8 mouse cellular contexts compared by ENCODE assay signal in the genomic region with DNA sequence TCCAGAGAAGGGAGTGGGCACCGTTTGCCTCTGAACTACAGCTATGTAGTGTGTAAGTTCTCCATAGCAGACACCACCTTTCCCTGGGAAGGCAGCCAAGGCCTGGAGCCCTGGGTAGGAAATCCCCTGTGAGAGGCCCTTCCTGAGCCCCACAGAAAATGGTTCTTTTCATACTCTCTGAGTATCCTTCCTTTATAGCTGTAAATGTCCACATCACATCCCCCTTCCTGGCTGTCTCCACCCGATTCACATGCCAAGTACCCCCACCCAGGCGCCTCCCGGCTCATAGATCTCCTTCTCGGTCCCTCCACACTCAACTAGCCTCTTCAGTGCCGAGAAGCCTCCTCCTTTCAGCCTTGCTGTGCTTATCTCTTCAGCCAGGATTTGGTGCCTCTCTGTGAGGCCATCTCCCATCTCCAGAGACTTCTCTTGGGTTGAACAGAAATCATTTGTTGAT. TPM values are rescaled to one million over a fixed set of nuclear protein-coding genes. Genes with fewer than 3 reads are reported as not detected.
DNase-seq lines count a peak whose midpoint lies in the region; ATAC-seq and TF ChIP-seq lines count a peak whose summit lies in the region.
"Had no signal": no experiment of that assay in that cellular context is flagged by ENCODE, and none has a peak within 500 bp of the region (broad histone marks: within the 10 kb centered on the region; RNA-seq: fewer than 3 reads in every experiment).

No protein-coding gene starts in this region.

- peak; percentile 39 for DNase-seq in hindbrain, postnatal 0 days (ENCODE audit: low spot score)
- no peak for DNase-seq in neural tube, embryonic 10.5 days (ENCODE audit: extremely low spot score, low spot score)
- DNase-seq: embryo, embryonic 11 days had no signal

- no peak overlapping the region for H3K4me2 ChIP-seq in hindbrain, postnatal 0 days (ENCODE audit: low read depth, low read length)
- H3K4me2 ChIP-seq in hindbrain, embryonic 13.5 days = no peak overlapping the region
- H3K4me2 ChIP-seq in neural tube, embryonic 13.5 days = no peak overlapping the region
- no peak overlapping the region for H3K4me2 ChIP-seq in intestine, embryonic 16.5 days (ENCODE audit: low read depth, low read length)
- H3K4me2 ChIP-seq in stomach, embryonic 16.5 days (ENCODE audit: low read depth, low read length) = no peak overlapping the region

- H3K36me3 ChIP-seq in hindbrain, postnatal 0 days (ENCODE audit: insufficient read depth, low read length) = no peaks in the 10 kb centered on the region
- H3K36me3 ChIP-seq in hindbrain, embryonic 13.5 days = no peaks in the 10 kb centered on the region
- no peaks in the 10 kb centered on the region for H3K36me3 ChIP-seq in neural tube, embryonic 13.5 days
- H3K36me3 ChIP-seq in intestine, embryonic 16.5 days (ENCODE audit: control insufficient read depth, insufficient read depth, low read length) = no peaks in the 10 kb centered on the region
- H3K36me3 ChIP-seq in stomach, embryonic 16.5 days (ENCODE audit: control insufficient read depth, insufficient read depth, low read length) = no peaks in the 10 kb centered on the region

- no peaks in the 10 kb centered on the region for H3K9me3 ChIP-seq in hindbrain, postnatal 0 days (ENCODE audit: low read length)
- no peaks in the 10 kb centered on the region for H3K9me3 ChIP-seq in hindbrain, embryonic 13.5 days
- H3K9me3 ChIP-seq in neural tube, embryonic 13.5 days = no peaks in the 10 kb centered on the region
- H3K9me3 ChIP-seq in intestine, embryonic 16.5 days (ENCODE audit: control insufficient read depth, low read length) = no peaks in the 10 kb centered on the region
- no peaks in the 10 kb centered on the region for H3K9me3 ChIP-seq in stomach, embryonic 16.5 days (replicated peaks; ENCODE audit: control insufficient read depth, low read length)

- no peak overlapping the region for H3K4me3 ChIP-seq in hindbrain, postnatal 0 days (ENCODE audit: low read length)
- no peak overlapping the region for H3K4me3 ChIP-seq in hindbrain, embryonic 13.5 days
- no peak overlapping the region for H3K4me3 ChIP-seq in neural tube, embryonic 13.5 days
- no peak overlapping the region for H3K4me3 ChIP-seq in intestine, embryonic 16.5 days (ENCODE audit: low read length)
- no peak overlapping the region for H3K4me3 ChIP-seq in stomach, embryonic 16.5 days (replicated peaks; ENCODE audit: low read length)

- no peak overlapping the region for H3K27ac ChIP-seq in hindbrain, postnatal 0 days
- no peak overlapping the region for H3K27ac ChIP-seq in hindbrain, embryonic 13.5 days
- H3K27ac ChIP-seq in neural tube, embryonic 13.5 days (replicated peaks) = peak overlapping the region; percentile 15; the same call in 1 of the 2 replicates
- H3K27ac ChIP-seq in intestine, embryonic 16.5 days (ENCODE audit: low read length) = peak overlapping the region; percentile 44; the same call in 1 of the 2 replicates
- H3K27ac ChIP-seq in stomach, embryonic 16.5 days (ENCODE audit: low read length) = peak overlapping the region; percentile 36; the same call in 1 of the 2 replicates

- H3K9ac ChIP-seq in hindbrain, postnatal 0 days (replicated peaks; ENCODE audit: low read length) = no peak overlapping the region
- H3K9ac ChIP-seq in hindbrain, embryonic 13.5 days = no peak overlapping the region
- no peak overlapping the region for H3K9ac ChIP-seq in neural tube, embryonic 13.5 days
- H3K9ac ChIP-seq in intestine, embryonic 16.5 days (ENCODE audit: low read depth, low read length) = no peak overlapping the region
- H3K9ac ChIP-seq in stomach, embryonic 16.5 days (ENCODE audit: low read length) = no peak overlapping the region

- H3K27me3 ChIP-seq in hindbrain, postnatal 0 days (ENCODE audit: insufficient read depth, low read length) = no peaks in the 10 kb centered on the region
- H3K27me3 ChIP-seq in hindbrain, embryonic 13.5 days = no peaks in the 10 kb centered on the region
- no peaks in the 10 kb centered on the region for H3K27me3 ChIP-seq in neural tube, embryonic 13.5 days
- no peaks in the 10 kb centered on the region for H3K27me3 ChIP-seq in intestine, embryonic 16.5 days (replicated peaks; ENCODE audit: control insufficient read depth, insufficient read depth, low read length)
- no peaks in the 10 kb centered on the region for H3K27me3 ChIP-seq in stomach, embryonic 16.5 days (ENCODE audit: control insufficient read depth, insufficient read depth, low read length)

- TF ChIP-seq CTCF in hindbrain, postnatal 0 days (IDR thresholded peaks at IDR 0.05; ENCODE audit: low read depth) = no peak

- no peak for ATAC-seq in hindbrain, postnatal 0 days
- no peak; the same call in 1 of the 2 replicates for ATAC-seq in hindbrain, embryonic 13.5 days (ENCODE audit: low FRiP score)
- ATAC-seq in neural tube, embryonic 13.5 days (ENCODE audit: low read depth) = 0 out of 2 replicates have a peak, but pooled peaks have one; percentile 32
- ATAC-seq in intestine, embryonic 16.5 days = peak; percentile 55
- ATAC-seq in stomach, embryonic 16.5 days (ENCODE audit: insufficient read depth, low FRiP score) = peak; percentile 47; the same call in 1 of the 2 replicates
- ATAC-seq in cerebellum, adult (ENCODE audit: insufficient number of reproducible peaks, low FRiP score, low TSS enrichment) = no peak

- no peaks in the 10 kb centered on the region for H3K4me1 ChIP-seq in hindbrain, postnatal 0 days (ENCODE audit: insufficient read depth, low read length)
- H3K4me1 ChIP-seq in hindbrain, embryonic 13.5 days (replicated peaks) = no peaks in the 10 kb centered on the region
- no peaks in the 10 kb centered on the region for H3K4me1 ChIP-seq in neural tube, embryonic 13.5 days (replicated peaks)
- H3K4me1 ChIP-seq in intestine, embryonic 16.5 days (ENCODE audit: control insufficient read depth, insufficient read depth, low read length) = 0 out of 2 replicates have a peak, but pooled peaks cover 3% of the 10 kb centered on the region
- no peaks in the 10 kb centered on the region for H3K4me1 ChIP-seq in stomach, embryonic 16.5 days (ENCODE audit: control insufficient read depth, insufficient read depth, low read length)

- WGBS in hindbrain, postnatal 0 days = 49% methylated on average over 6 of the region's 6 CpGs
- 71% methylated on average over 6 of the region's 6 CpGs for WGBS in hindbrain, embryonic 13.5 days
- 62% methylated on average over 6 of the region's 6 CpGs for WGBS in neural tube, embryonic 13.5 days
- WGBS in intestine, embryonic 16.5 days = 54% methylated on average over 6 of the region's 6 CpGs
- WGBS in stomach, embryonic 16.5 days = 52% methylated on average over 6 of the region's 6 CpGs

RNA-seq across cellular contexts. Expression of gene Tram2, which starts 10.7 kb away (rescaled TPM):
- total RNA-seq in hindbrain, postnatal 0 days (2014; rRNA removed) = 1.5 and 1.6 TPM in 2 replicates
- polyA plus RNA-seq in hindbrain, postnatal 0 days (2015; fragmentation: Nextera tagmentation; extraction: Ambion mirVana) = 1.7 and 1.9 TPM in 2 replicates
- polyA plus RNA-seq in hindbrain, embryonic 13.5 days (2015; fragmentation: Nextera tagmentation; extraction: Ambion mirVana) = 2.4 and 3.0 TPM in 2 replicates
- 2.7 and 2.9 TPM in 2 replicates for polyA plus RNA-seq in neural tube, embryonic 13.5 days (2015; fragmentation: Nextera tagmentation; extraction: Ambion mirVana)
- polyA plus RNA-seq in intestine, embryonic 16.5 days (2015; fragmentation: Nextera tagmentation; extraction: Ambion mirVana) = 5.3 and 6.3 TPM in 2 replicates
- 5.6 and 5.8 TPM in 2 replicates for polyA plus RNA-seq in stomach, embryonic 16.5 days (2015; fragmentation: Nextera tagmentation; extraction: Ambion mirVana)

Comparison
In these comparisons a context has a peak if more than half of its experiments do, and no peak if none do; other contexts are left out.
1. ATAC-seq: peak in neural tube, embryonic 13.5 days (single experiment), intestine, embryonic 16.5 days (single experiment) and stomach, embryonic 16.5 days (single experiment); none in hindbrain, postnatal 0 days (single experiment), hindbrain, embryonic 13.5 days (single experiment) and cerebellum, adult (single experiment).
2. H3K27ac ChIP-seq: peak in neural tube, embryonic 13.5 days (single experiment), intestine, embryonic 16.5 days (single experiment) and stomach, embryonic 16.5 days (single experiment); none in hindbrain, postnatal 0 days (single experiment) and hindbrain, embryonic 13.5 days (single experiment).